8 mouse cellular contexts compared by ENCODE assay signal in genomic region chr13:16017338-16017737, GRCm38 (mm10). TPM values are rescaled to one million over a fixed set of nuclear protein-coding genes. Genes with fewer than 3 reads are reported as not detected.
DNase-seq lines count a peak whose midpoint lies in the region; ATAC-seq and TF ChIP-seq lines count a peak whose summit lies in the region.

No protein-coding gene starts in this region.

- peaks cover 7% of the 10 kb centered on the region; the same call in 1 of the 2 replicates for H3K27me3 ChIP-seq in forebrain, postnatal 0 days (ENCODE audit: insufficient read depth, low read length)
- peaks cover 29% of the 10 kb centered on the region; the same call in 1 of the 2 replicates for H3K27me3 ChIP-seq in liver, embryonic 15.5 days

- peak overlapping the region; percentile 43 for H3K9ac ChIP-seq in forebrain, postnatal 0 days
- peak overlapping the region; percentile 21; the same call in 1 of the 2 replicates for H3K9ac ChIP-seq in liver, embryonic 15.5 days

- WGBS in forebrain, postnatal 0 days, result under 1% methylated on average over 20 of the region's 20 CpGs
- under 1% methylated on average over 20 of the region's 20 CpGs for WGBS in liver, embryonic 15.5 days (ENCODE audit: insufficient replicate concordance)

- TF ChIP-seq CTCF in forebrain, postnatal 0 days (IDR thresholded peaks at IDR 0.05; ENCODE audit: low read depth), result no peak

- H3K4me1 ChIP-seq in forebrain, postnatal 0 days (ENCODE audit: insufficient read depth), result no peaks in the 10 kb centered on the region
- 0 out of 2 replicates have a peak, but pooled peaks cover 3% of the 10 kb centered on the region for H3K4me1 ChIP-seq in liver, embryonic 15.5 days (replicated peaks)

- ATAC-seq in forebrain, postnatal 0 days, result no peak
- no peak for ATAC-seq in liver, embryonic 15.5 days (ENCODE audit: insufficient read depth)
- ATAC-seq in frontal cortex, adult (ENCODE audit: low TSS enrichment), result no peak
- no peak for ATAC-seq in erythroid progenitor cell, adult 5-6 weeks (replicated peaks; ENCODE audit: low FRiP score, poor library complexity, severe bottlenecking)

- H3K36me3 ChIP-seq in forebrain, postnatal 0 days (ENCODE audit: insufficient read depth), result no peaks in the 10 kb centered on the region
- no peaks in the 10 kb centered on the region for H3K36me3 ChIP-seq in liver, embryonic 15.5 days (replicated peaks)

- peak; percentile 5 for DNase-seq in adrenal gland, postnatal 14 days
- DNase-seq in adrenal gland, postnatal 36 days, result no peak
- peak; percentile 49 for DNase-seq in 3T3-L1 (ENCODE audit: low read depth, low spot score)
- no peak for DNase-seq in forebrain, postnatal 0 days
- no peak for DNase-seq in urinary bladder, postnatal 25 days (ENCODE audit: low spot score)

- H3K4me2 ChIP-seq in forebrain, postnatal 0 days (ENCODE audit: low read depth), result peak overlapping the region; percentile 62
- peak overlapping the region; percentile 55 for H3K4me2 ChIP-seq in liver, embryonic 15.5 days

- no peaks in the 10 kb centered on the region for H3K9me3 ChIP-seq in forebrain, postnatal 0 days (ENCODE audit: low read length)
- no peaks in the 10 kb centered on the region for H3K9me3 ChIP-seq in liver, embryonic 15.5 days (replicated peaks)

- peak overlapping the region; percentile 38 for H3K4me3 ChIP-seq in forebrain, postnatal 0 days (ENCODE audit: low read depth, low read length)
- H3K4me3 ChIP-seq in liver, embryonic 15.5 days (replicated peaks), result peak overlapping the region; percentile 38

- H3K27ac ChIP-seq in forebrain, postnatal 0 days (ENCODE audit: low read depth, low read length), result peak overlapping the region; percentile 9; the same call in 1 of the 2 replicates
- no peak overlapping the region for H3K27ac ChIP-seq in liver, embryonic 15.5 days (replicated peaks)

RNA-seq across cellular contexts. Expression of gene Inhba, which starts 5.7 kb away (rescaled TPM):
- 1.8 and 2.3 TPM in 2 replicates for total RNA-seq in adrenal gland, postnatal 14 days (2021)
- total RNA-seq in adrenal gland, postnatal 36 days (2021), result 1 to 10 TPM in 1 of 2 experiments, under 1 TPM in 1; 0.89 to 2.2 TPM
- 2.0 and 4.5 TPM in 2 replicates for total RNA-seq in forebrain, postnatal 0 days (2014; rRNA removed)
- 4.3 and 5.6 TPM in 2 replicates for polyA plus RNA-seq in forebrain, postnatal 0 days (2015; fragmentation: Nextera tagmentation; extraction: Ambion mirVana)
- 2.3 and 3.2 TPM in 2 replicates for polyA plus RNA-seq in liver, embryonic 15.5 days (2015; fragmentation: Nextera tagmentation; extraction: Ambion mirVana)
- 1.7 and 3.6 TPM in 2 replicates for total RNA-seq in erythroid progenitor cell, adult 5-6 weeks (2015; ENCODE audit: low replicate concordance)
- 0.77 and 2.6 TPM in 2 replicates for total RNA-seq in erythroid progenitor cell, adult 5-6 weeks (2017; ENCODE audit: low replicate concordance)

Comparison
In these comparisons a context has a peak if more than half of its experiments do, and no peak if none do; other contexts are left out.
1. DNase-seq: peak in adrenal gland, postnatal 14 days (single experiment) and 3T3-L1 (single experiment); none in adrenal gland, postnatal 36 days (0 of 2), forebrain, postnatal 0 days (single experiment) and urinary bladder, postnatal 25 days (single experiment).